Mouse (Mus musculus) lung, postnatal 25 days (tissue): ENCODE results near the gene Dnah8.

Experiments used
- DNase-seq: peaks from one replicate; pipeline ENCODE4 v3.0.0; 2022; ENCODE audit warnings: low spot score

The Dnah8 gene

GRCm38 (mm10) chr17:30878626-30879025, 254.5 kb downstream of the Dnah8 start:
- no peak for DNase-seq

GRCm38 (mm10) chr17:30880391-30880790, 256.2 kb downstream of the Dnah8 start:
- DNase-seq = no peak

DNA sequence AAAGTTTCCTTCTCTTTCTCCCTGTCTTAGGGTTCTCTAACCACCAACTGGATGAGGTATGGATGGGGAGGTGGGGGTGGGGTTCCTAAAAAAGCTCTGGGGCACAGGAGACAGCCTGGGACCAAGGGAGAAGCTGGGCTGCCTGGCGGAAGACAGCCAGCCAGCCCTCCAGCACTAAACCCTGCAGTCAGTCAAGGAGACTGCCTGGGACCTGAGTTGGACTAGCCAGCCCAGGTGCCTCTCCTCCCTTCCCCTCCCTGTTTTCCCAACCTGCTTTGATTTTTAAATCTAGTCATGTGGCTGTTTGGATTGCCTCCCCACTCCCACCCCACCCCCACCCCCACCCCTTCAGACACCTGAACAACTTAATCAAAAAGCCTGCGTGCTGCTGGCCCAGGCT, 256.8 kb downstream of the Dnah8 start:
- no peak for DNase-seq

DNA sequence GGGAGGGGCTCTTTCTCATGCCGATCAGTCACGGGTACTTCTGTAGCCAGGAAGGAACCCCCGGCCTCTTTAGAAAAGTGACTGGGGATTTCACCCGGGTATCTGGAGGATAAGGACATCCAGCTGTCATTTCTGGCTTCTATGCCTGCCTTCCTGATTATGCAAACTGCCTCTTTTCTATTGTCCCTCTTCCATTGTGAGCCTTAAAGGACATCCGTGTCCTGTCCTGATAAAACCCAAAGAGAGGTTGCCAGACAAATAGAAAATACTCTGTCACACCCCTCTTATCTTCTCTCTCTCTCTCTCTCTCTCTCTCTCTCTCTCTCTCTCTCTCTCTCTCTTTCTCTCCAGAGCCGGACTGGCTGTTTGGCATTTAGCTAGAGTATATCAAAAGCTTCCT, 258.1 kb downstream of the Dnah8 start:
- peak; percentile 75 for DNase-seq

DNA sequence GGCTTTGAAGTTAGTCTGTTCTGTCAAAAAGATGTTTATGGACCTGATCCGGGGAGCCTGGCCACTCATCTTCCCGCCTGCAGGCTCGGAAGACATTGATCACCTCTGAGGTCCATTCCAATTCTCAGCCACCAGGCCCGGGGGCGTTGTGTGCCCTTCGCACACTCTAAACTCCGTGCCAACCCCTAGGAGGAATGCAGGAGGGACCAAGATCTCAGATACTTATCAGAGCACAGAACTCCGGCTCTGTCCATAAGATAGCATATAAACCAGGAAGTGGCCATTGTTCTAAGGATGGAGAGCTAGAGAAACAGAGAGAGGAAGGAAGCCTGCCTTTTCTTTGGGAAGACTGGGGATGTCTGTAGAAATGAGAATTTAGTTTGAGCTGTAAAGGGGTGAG, 259.4 kb downstream of the Dnah8 start:
- DNase-seq = no peak

DNA sequence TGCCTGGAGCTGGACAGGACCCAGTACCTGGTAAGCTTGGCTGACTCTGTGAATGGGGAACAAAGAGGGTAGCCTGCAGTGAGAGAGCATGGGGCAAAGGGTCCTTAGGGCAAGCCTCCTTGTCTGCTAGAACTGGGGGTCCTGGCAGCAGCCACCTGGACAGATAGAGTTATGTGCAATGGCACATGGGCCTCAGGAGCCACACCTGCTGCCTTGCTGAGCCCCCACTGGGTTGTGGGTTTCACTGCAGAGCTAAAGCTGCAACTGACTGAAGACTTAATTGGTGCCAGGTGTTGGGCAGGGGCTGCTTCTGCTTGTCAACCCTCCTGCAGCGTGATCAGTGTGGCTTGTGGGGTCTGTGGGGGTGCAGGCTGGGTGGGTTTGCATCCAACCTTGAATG, 267.9 kb downstream of the Dnah8 start:
- DNase-seq = no peak

DNA sequence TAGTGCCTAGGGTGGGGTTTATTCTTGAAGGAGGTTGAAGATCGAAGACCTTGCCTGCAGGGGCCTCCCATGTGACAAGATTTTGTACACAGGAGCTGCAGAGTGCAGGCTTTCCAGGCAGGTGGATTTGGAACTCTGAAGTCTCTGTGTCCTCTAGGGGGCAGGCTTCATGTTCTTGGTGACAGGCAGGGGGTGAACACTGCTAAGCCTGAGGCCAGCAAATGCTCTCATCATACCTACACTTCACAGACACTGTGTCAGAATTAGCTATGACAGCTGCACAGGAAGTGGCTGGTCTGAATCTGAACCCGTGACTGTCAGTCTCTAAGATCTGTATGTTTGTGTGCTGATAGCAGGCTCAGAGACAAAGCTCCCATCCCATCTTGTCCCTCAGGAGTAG, 268.6 kb downstream of the Dnah8 start:
- DNase-seq = no peak

GRCm38 (mm10) chr17:30897075-30897474, 272.9 kb downstream of the Dnah8 start:
- no peak for DNase-seq

- peak; percentile 17 for DNase-seq
These were observed 277.5 kb downstream of the Dnah8 start, which contains the start of gene Glp1r for GRCm38 (mm10) chr17:30901627-30902026. Gene Glp1r (plus strand): TSS chr17:30901817.

DNA sequence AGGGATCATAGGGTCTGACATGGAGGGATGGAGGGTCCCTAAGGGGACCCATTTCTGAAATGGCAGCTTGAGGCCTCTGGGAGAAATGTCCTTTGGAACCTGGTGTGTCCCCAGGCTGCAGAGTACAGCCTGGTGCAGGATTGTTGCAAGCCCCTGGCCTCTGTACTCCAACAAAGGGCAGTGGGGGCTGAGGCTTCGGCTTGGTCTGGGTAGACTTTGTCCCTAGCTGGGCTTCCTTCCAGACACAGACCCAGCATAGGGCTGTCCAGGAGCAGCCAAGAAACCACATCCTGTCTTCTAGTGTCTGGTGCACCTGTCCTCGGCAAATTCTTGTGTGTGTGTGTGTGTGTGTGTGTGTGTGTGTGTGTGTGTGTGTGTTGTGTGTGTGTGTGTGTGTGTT, 279.9 kb downstream of the Dnah8 start:
- no peak for DNase-seq

DNA sequence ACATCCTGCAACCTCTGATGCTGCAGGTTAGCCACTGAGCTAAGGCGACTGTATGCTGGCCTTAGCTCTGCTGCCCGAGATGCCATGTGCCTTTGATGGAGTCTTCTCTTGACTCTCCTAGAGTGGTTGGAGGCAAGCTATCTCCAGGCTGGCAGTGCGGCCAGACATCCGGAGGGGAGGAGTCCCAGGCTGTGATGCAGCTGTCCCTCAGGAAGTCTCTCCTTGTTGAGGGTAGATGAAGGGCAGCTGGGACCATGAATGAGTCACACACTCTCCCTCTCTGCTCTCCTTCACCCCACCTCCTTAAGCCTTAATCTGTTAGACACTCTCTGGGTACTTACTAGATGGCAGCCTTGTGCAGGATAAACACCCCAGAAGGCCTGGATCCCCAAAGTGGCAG, 283.4 kb downstream of the Dnah8 start:
- peak; percentile 16 for DNase-seq

GRCm38 (mm10) chr17:30910866-30911731, 286.9 kb downstream of the Dnah8 start:
- peak; percentile 5 for DNase-seq

- no peak for DNase-seq
These were observed 287.6 kb downstream of the Dnah8 start for GRCm38 (mm10) chr17:30911732-30912088.

- DNase-seq = no peak
These were observed 288.4 kb downstream of the Dnah8 start for GRCm38 (mm10) chr17:30912536-30912935.

- DNase-seq = no peak
These were observed 290.1 kb downstream of the Dnah8 start for GRCm38 (mm10) chr17:30914264-30914663.

GRCm38 (mm10) chr17:30923566-30923965, 299.4 kb downstream of the Dnah8 start:
- no peak for DNase-seq
